37 mouse cellular contexts compared by ENCODE assay signal in genomic region chr14:8020011-8020410, GRCm38 (mm10). TPM values are rescaled to one million over a fixed set of nuclear protein-coding genes. Genes with fewer than 3 reads are reported as not detected.
"Had no signal": no experiment of that assay in that cellular context is flagged by ENCODE, and none has a peak within 500 bp of the region (broad histone marks: within the 10 kb centered on the region; RNA-seq: fewer than 3 reads in every experiment).

No protein-coding gene starts in this region.

- H3K4me2 ChIP-seq: limb, embryonic 12.5 days; limb, embryonic 13.5 days; limb, embryonic 15.5 days; liver, embryonic 11.5 days; liver, embryonic 12.5 days; liver, embryonic 13.5 days; liver, embryonic 15.5 days; lung, embryonic 14.5 days; lung, embryonic 15.5 days; midbrain, embryonic 12.5 days; midbrain, embryonic 13.5 days; midbrain, embryonic 15.5 days had no signal

- H3K36me3 ChIP-seq: limb, embryonic 10.5 days; limb, embryonic 12.5 days; limb, embryonic 13.5 days; limb, embryonic 15.5 days; liver, embryonic 12.5 days; liver, embryonic 13.5 days; liver, embryonic 15.5 days; lung, embryonic 15.5 days; midbrain, embryonic 12.5 days; midbrain, embryonic 13.5 days; midbrain, embryonic 15.5 days had no signal

- H3K27ac ChIP-seq: left cerebral cortex, adult 2 months; limb, embryonic 10.5 days; limb, embryonic 12.5 days; limb, embryonic 13.5 days; limb, embryonic 15.5 days; liver, embryonic 12.5 days; liver, embryonic 13.5 days; liver, embryonic 14.5 days; liver, embryonic 15.5 days; lung, embryonic 15.5 days; macrophage; midbrain, embryonic 12.5 days; midbrain, embryonic 13.5 days; midbrain, embryonic 15.5 days had no signal

- ATAC-seq: liver, embryonic 12.5 days; liver, postnatal 0 days; lung, postnatal 0 days; midbrain, embryonic 13.5 days; midbrain, embryonic 15.5 days; midbrain, embryonic 16.5 days had no signal

- H3K9me3 ChIP-seq: limb, embryonic 10.5 days; limb, embryonic 12.5 days; limb, embryonic 13.5 days; limb, embryonic 15.5 days; liver, embryonic 12.5 days; liver, embryonic 13.5 days; liver, embryonic 15.5 days; lung, embryonic 15.5 days; megakaryocyte, embryonic 14.5 days; midbrain, embryonic 12.5 days; midbrain, embryonic 13.5 days; midbrain, embryonic 15.5 days had no signal

- H3K4me1 ChIP-seq: limb, embryonic 12.5 days; limb, embryonic 13.5 days; limb, embryonic 15.5 days; lung, embryonic 15.5 days; megakaryocyte, embryonic 14.5 days; midbrain, embryonic 12.5 days; midbrain, embryonic 13.5 days; midbrain, embryonic 15.5 days had no signal

- H3K27me3 ChIP-seq: limb, embryonic 12.5 days; limb, embryonic 13.5 days; limb, embryonic 15.5 days; liver, embryonic 12.5 days; liver, embryonic 13.5 days; liver, embryonic 15.5 days; lung, embryonic 15.5 days; midbrain, embryonic 12.5 days; midbrain, embryonic 13.5 days; midbrain, embryonic 15.5 days had no signal

- H3K4me3 ChIP-seq: left cerebral cortex, adult 2 months; limb, embryonic 10.5 days; limb, embryonic 12.5 days; limb, embryonic 13.5 days; limb, embryonic 15.5 days; liver, embryonic 12.5 days; liver, embryonic 13.5 days; liver, embryonic 15.5 days; lung, embryonic 15.5 days; megakaryocyte, embryonic 14.5 days; midbrain, embryonic 12.5 days; midbrain, embryonic 13.5 days; midbrain, embryonic 15.5 days; myocyte had no signal

- H3K9ac ChIP-seq: limb, embryonic 12.5 days; limb, embryonic 13.5 days; limb, embryonic 15.5 days; liver, embryonic 12.5 days; liver, embryonic 13.5 days; liver, embryonic 14.5 days; liver, embryonic 15.5 days; liver, postnatal 0 days; lung, embryonic 14.5 days; lung, embryonic 15.5 days; midbrain, embryonic 12.5 days; midbrain, embryonic 13.5 days; midbrain, embryonic 15.5 days had no signal

- DNase-seq: left cerebral cortex, postnatal 4 days; liver; liver, embryonic 13.5 days; liver, postnatal 0 days; lung, adult 18-20 months; lung, adult 2 months; lung, embryonic 14.5 days; lung, postnatal 10 days; lung, postnatal 14 days; lung, postnatal 36 days; lung, postnatal 4 days; midbrain, embryonic 14.5 days had no signal

RNA-seq across cellular contexts. Expression of gene Dnase1l3, which starts 25.6 kb away (rescaled TPM):
- total RNA-seq: left cerebral cortex, postnatal 10 days; left cerebral cortex, postnatal 14 days; left cerebral cortex, postnatal 25 days; left cerebral cortex, postnatal 36 days; megakaryocyte-erythroid progenitor cell, adult 5-6 weeks; midbrain, postnatal 0 days had no signal
- polyA plus RNA-seq: limb, embryonic 10.5 days; limb, embryonic 12.5 days; neural tube, embryonic 11.5 days had no signal
